Mouse (Mus musculus) kidney, embryonic 15.5 days (tissue): Measurements from ENCODE around the gene Gm49358. TPM values are rescaled to one million over a fixed set of nuclear protein-coding genes. Genes with fewer than 3 reads are reported as not detected.

Source experiments
- ATAC-seq: fragments of 200-750 bp; cut with Nextera tagmentation; replicated peaks from 2 replicates; pipeline ENCODE4 v1.8.0; 2017; ENCODE audit warnings: moderate TSS enrichment; ENCODE audit not compliant: low FRiP score
- H3K27ac ChIP-seq: fragments of 300-500 bp; sonication (generic); 2 replicates; pipeline ENCODE4 v1.5.1; 2015; ENCODE audit warnings: mild to moderate bottlenecking, inconsistent platforms
- H3K27me3 ChIP-seq: fragments of 300-500 bp; sonication (generic); 2 replicates; pipeline ENCODE4 v1.6.1; 2015; ENCODE audit warnings: inconsistent platforms
- H3K36me3 ChIP-seq: fragments of 300-500 bp; sonication (generic); 2 replicates; pipeline ENCODE4 v1.6.1; 2015; ENCODE audit warnings: inconsistent platforms
- H3K4me1 ChIP-seq: fragments of 300-500 bp; sonication (generic); 2 replicates; pipeline ENCODE4 v1.6.1; 2015; ENCODE audit warnings: inconsistent platforms
- H3K4me2 ChIP-seq: fragments of 300-500 bp; sonication (generic); 2 replicates; pipeline ENCODE4 v1.6.1; 2015; ENCODE audit warnings: moderate library complexity, mild to moderate bottlenecking, inconsistent platforms
- H3K4me3 ChIP-seq: fragments of 300-500 bp; sonication (generic); replicated peaks from 2 replicates; pipeline ENCODE4 v1.5.1; 2015; ENCODE audit warnings: mild to moderate bottlenecking, inconsistent platforms
- H3K9ac ChIP-seq: fragments of 300-500 bp; sonication (generic); 2 replicates; pipeline ENCODE4 v1.6.1; 2015; ENCODE audit warnings: mild to moderate bottlenecking, inconsistent platforms
- H3K9me3 ChIP-seq: fragments of 300-500 bp; sonication (generic); replicated peaks from 2 replicates; pipeline ENCODE4 v1.6.1; 2016; ENCODE audit warnings: inconsistent platforms
- WGBS: fragments of 180-500 bp; shearing (Covaris S2); methylation state at CpG from one replicate; pipeline ENCODE4 v1.1.7; 2015; ENCODE audit warnings: mixed read lengths; 5-methylcytosine and 5-hydroxymethylcytosine counted together
- polyA plus RNA-seq: library from polyadenylated mRNA; unstranded; fragments of >200 nt; fragmentation: Nextera tagmentation; extraction: Ambion mirVana; gene quantifications from 2 replicates; pipeline ENCODE4 v1.2.1, GENCODE M21; 2015

Gene Gm49358
- polyA plus RNA-seq, 1 experiment from 2014 or later = not detected

DNA sequence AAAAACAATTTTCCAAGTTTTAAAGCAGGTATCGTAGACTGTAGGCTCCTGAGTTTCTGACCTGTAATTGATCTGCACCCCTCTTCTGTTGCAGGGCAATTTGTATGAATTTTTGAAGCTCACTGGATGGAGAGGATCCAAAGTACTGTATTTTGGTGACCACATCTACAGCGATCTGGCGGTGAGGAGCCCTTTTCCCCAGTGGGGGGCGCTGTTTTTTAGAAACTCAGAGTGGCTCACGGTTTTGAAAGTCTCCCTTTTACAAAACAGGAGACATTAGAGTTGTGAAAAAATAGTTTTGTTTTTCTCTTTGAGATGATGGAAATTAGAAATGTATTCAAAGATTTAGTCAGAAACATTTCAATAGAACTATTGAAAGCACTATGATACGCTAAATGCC lies 60.3 kb downstream of the Gm49358 start:
- Histone ChIP-seq H3K9me3 (no peaks in the 10 kb centered on the region), H3K4me1 (peaks cover 27% of the 10 kb centered on the region)

DNA sequence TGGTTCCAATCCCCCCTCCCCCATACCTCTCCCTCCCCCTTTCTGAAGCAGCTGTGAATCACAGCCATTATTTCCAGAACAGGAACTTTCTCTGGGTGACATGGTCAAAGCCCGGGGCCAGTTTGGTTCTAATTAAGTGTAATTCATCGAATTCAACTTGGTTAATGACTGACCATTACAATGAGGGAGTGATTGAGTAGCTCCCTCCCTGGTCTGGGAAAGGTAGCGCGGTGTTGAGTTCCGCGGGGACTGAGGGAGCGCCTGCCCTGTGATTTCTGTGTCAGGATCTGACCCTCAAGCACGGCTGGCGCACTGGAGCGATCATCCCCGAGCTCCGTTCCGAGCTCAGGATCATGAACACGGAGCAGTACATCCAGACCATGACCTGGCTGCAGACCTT lies 61.1 kb downstream of the Gm49358 start:
- 34% methylated on average over 14 of the region's 14 CpGs for WGBS
- Histone ChIP-seq H3K9ac (no peak overlapping the region), H3K4me1 (peaks cover 22% of the 10 kb centered on the region)

More for the DNA sequence above, 60.3 kb downstream of the Gm49358 start:
- H3K27me3 ChIP-seq = no peaks in the 10 kb centered on the region
- WGBS = 88% methylated on average over 6 of the region's 6 CpGs
- peaks cover 7% of the 10 kb centered on the region; the same call in 1 of the 2 replicates for H3K36me3 ChIP-seq
- no peak overlapping the region for H3K9ac ChIP-seq
- no peak overlapping the region for H3K4me2 ChIP-seq
- ATAC-seq = no peak
- H3K4me3 ChIP-seq = no peak overlapping the region
- no peak overlapping the region for H3K27ac ChIP-seq

DNA sequence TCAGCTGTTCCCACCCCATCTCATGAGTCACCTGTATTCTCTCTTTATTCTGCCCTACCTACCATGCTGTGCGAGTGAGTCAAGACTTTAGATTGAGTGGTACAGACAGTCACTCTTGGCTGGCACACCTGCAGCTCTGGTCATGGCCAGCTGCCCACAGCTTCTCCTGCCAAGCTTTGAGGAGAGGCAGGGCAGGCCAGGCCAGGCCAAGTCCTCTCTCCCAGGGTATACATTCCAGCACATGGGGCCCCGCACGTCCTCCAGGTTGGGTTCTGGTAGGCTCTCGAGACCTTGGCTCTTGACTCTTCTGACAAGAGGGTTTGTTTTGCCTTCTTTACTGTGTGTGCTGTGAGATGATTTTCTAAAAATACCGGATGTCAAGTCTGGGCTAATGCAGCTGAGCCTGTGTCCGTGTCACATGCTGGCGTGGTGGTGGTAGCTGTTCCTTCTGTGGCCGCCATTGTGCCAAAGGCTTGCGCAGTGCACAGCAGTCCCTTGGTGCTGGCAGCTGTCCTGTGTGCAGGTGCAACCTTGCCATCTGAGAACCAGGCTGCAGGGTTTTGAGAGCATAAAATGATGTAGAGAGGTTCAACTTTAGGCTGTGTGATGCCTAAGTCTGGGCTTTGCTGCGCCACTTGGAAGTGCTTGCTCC lies 62.2 kb downstream of the Gm49358 start:
- peak; percentile 46 for ATAC-seq
- Histone ChIP-seq H3K27me3 (no peaks in the 10 kb centered on the region), H3K36me3 (peaks cover 12% of the 10 kb centered on the region; the same call in 1 of the 2 replicates), H3K9me3 (no peaks in the 10 kb centered on the region), H3K4me2 (no peak overlapping the region), H3K9ac (no peak overlapping the region), H3K27ac (peak overlapping the region; percentile 45; the same call in 1 of the 2 replicates), H3K4me3 (no peak overlapping the region), H3K4me1 (peaks cover 21% of the 10 kb centered on the region)
- 81% methylated on average over 10 of the region's 10 CpGs for WGBS

More for the DNA sequence above, 61.1 kb downstream of the Gm49358 start:
- H3K4me2 ChIP-seq = peak overlapping the region; percentile 23; the same call in 1 of the 2 replicates
- peak overlapping the region; percentile 45 for H3K27ac ChIP-seq
- ATAC-seq = peak; percentile 84
- H3K27me3 ChIP-seq = no peaks in the 10 kb centered on the region
- H3K9me3 ChIP-seq = no peaks in the 10 kb centered on the region
- no peak overlapping the region for H3K4me3 ChIP-seq
- peaks cover 12% of the 10 kb centered on the region; the same call in 1 of the 2 replicates for H3K36me3 ChIP-seq

DNA sequence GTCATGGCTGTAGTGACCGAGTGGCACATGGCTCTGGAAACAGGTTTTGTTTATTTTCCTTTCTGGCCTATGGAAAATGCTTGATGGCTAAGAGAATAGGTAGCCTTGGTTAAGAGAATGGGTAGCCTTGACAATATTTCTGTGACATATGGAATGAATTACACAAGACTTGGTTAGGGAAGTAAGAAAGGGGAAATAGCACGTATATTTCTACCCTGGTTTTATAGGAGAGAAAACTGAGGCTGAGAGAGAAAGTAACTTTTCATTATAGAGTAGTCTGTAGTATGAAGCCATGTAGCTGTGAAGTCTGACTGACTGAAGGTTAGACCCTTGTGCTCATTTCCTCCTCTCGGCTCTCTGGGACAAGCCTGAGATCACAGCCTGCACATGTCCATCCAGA lies 63.2 kb downstream of the Gm49358 start:
- Histone ChIP-seq H3K9ac (no peak overlapping the region), H3K27ac (no peak overlapping the region), H3K36me3 (peaks cover 14% of the 10 kb centered on the region; the same call in 1 of the 2 replicates), H3K4me3 (no peak overlapping the region), H3K4me1 (peaks cover 21% of the 10 kb centered on the region), H3K27me3 (no peaks in the 10 kb centered on the region), H3K9me3 (no peaks in the 10 kb centered on the region), H3K4me2 (no peak overlapping the region)
- no peak for ATAC-seq
- 78% methylated on average over 3 of the region's 3 CpGs for WGBS

DNA sequence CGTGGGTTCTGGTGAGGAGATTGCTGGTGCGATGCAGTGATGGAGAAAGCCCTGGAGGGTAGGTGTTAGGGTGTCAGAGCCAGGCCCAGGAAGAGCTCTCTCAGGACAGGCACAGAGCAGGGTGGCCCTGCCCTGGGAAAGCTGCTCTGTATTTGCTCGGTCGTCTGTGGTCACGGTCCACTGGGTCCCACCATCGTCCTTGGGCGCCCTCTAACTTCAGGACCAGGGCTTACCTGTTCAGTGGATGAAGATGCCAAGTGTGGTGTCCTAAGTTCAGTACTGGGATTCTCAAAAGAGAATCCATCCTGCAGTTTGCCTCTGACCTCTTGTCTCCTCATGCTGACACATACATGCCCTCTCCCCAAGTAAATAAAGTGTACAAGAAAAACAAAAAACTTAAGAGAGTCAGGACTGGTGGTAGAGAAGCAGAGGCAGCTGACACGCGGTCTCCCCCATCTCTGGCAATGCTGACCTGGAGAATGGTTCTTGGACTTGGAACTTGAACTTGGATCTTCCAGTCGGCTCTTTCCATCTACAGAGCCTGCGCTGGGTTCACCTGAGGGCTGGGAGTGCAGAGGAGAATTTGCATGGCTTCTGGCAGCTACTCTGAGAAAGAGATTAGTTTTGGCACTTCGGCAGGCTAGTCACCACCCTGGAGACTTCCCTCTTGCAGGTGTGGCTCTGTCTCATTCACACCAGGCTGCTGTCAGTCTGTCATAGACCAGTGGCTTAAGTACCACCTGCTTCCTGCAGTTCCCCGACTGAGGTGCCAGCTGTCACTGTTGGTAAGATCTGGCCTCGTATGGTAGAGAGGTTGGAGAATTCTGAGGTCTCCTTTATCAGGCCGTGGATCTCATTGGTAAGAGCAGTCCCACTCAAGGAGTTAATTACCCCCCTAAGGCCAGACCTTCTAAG lies 64.7 kb downstream of the Gm49358 start:
- H3K4me1 ChIP-seq = peaks cover 21% of the 10 kb centered on the region
- no peak for ATAC-seq
- peaks cover 12% of the 10 kb centered on the region; the same call in 1 of the 2 replicates for H3K36me3 ChIP-seq
- H3K9ac ChIP-seq = no peak overlapping the region
- no peak overlapping the region for H3K27ac ChIP-seq
- H3K4me3 ChIP-seq = no peak overlapping the region
- H3K9me3 ChIP-seq = no peaks in the 10 kb centered on the region
- H3K27me3 ChIP-seq = no peaks in the 10 kb centered on the region
- 81% methylated on average over 15 of the region's 15 CpGs for WGBS
- no peak overlapping the region for H3K4me2 ChIP-seq

DNA sequence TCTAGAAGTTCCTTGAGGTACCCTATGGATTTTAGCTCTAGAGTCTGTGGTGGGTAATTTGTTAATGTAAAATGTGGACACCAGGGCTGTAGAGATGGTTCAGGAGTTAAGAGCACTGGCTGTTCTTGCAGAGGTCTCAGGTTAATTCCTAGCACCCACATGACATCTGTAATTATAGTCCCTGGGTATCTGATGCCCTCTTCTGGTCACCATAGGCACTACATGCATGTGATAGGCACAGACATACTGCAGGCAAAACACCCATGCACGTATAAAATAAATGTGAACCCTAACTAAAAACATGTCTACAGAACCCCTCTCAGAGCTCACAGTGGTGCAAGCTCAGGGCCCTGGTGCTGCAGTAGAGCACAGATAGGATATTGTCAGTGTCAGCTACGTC lies 65.7 kb downstream of the Gm49358 start:
- WGBS = 88% methylated on average over 2 of the region's 2 CpGs
- no peak for ATAC-seq

DNA sequence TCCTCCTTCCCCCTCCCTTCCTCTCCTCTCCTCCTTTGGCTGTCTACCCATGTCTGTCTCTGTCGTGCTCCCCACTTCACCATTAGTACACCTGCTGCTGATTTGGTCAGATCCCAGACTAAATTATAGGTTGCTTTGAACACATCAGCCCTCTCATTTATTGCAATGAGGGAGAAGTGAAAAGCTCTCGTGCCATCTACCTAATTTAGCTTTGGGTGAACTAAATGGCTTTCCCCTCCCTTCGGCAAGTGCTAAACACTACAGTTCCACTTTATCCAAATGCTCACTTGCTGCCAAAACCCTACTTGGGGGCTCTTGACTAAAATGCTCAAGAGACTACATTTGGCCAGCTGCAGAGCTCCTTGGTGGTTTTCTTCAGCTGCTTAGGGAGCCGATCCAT lies 73.0 kb downstream of the Gm49358 start:
- Histone ChIP-seq H3K36me3 (peaks cover 15% of the 10 kb centered on the region), H3K4me2 (no peak overlapping the region), H3K9ac (no peak overlapping the region), H3K4me1 (no peaks in the 10 kb centered on the region), H3K27ac (no peak overlapping the region), H3K9me3 (no peaks in the 10 kb centered on the region), H3K27me3 (no peaks in the 10 kb centered on the region), H3K4me3 (no peak overlapping the region)
- ATAC-seq = no peak
- 81% methylated on average over 4 of the region's 4 CpGs for WGBS

More for the DNA sequence above, 65.7 kb downstream of the Gm49358 start:
- H3K4me1 ChIP-seq = peaks cover 19% of the 10 kb centered on the region
- no peak overlapping the region for H3K4me3 ChIP-seq
- H3K27ac ChIP-seq = no peak overlapping the region
- H3K4me2 ChIP-seq = no peak overlapping the region
- peaks cover 13% of the 10 kb centered on the region for H3K36me3 ChIP-seq
- H3K27me3 ChIP-seq = no peaks in the 10 kb centered on the region
- no peaks in the 10 kb centered on the region for H3K9me3 ChIP-seq
- no peak overlapping the region for H3K9ac ChIP-seq

DNA sequence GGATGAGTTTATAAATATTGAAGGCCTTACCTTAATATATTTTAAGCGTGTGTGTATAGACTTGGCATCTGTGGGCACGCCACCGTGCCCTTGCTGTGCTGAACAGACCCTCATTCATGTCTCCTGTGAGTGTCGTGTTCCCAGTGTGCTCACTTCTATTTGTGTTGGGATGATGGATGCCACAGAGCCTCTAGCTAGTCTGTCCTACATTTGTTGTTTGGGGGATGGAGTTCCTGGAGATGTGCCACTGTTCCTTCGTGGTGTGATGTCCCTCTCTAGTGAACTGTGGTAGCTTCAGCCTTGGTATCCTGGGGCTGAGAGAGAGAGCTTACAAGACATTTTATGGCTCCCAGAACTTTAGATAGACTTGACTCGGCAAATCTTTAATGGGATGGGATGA lies 75.1 kb downstream of the Gm49358 start:
- no peak overlapping the region for H3K4me3 ChIP-seq
- no peak overlapping the region for H3K27ac ChIP-seq
- H3K36me3 ChIP-seq = peaks cover 12% of the 10 kb centered on the region; the same call in 1 of the 2 replicates
- H3K27me3 ChIP-seq = no peaks in the 10 kb centered on the region
- no peaks in the 10 kb centered on the region for H3K9me3 ChIP-seq
- no peak for ATAC-seq
- 90% methylated on average over 6 of the region's 6 CpGs for WGBS
- no peak overlapping the region for H3K9ac ChIP-seq
- H3K4me1 ChIP-seq = no peaks in the 10 kb centered on the region
- no peak overlapping the region for H3K4me2 ChIP-seq

DNA sequence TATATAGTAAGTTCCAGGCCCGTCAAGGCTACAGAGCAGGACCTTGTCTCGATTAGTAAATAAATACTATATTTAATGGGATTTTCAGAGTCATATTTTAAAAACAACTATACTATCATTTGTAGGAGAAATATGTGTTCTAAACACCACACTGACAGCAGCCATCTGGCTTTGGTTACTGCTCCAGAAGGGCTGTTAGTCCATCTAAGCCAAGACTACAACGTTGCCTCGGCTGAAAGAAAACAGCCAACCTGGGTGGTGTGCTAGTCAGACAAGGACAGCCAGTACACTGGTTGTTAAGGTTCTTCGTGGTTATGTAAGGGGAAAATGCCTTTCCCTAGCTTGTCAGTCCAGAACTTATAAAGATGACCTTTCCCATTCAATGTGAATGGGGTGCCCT lies 78.9 kb downstream of the Gm49358 start:
- Histone ChIP-seq H3K9me3 (no peaks in the 10 kb centered on the region), H3K27me3 (no peaks in the 10 kb centered on the region), H3K4me3 (no peak overlapping the region), H3K4me1 (no peaks in the 10 kb centered on the region), H3K9ac (no peak overlapping the region), H3K36me3 (no peaks in the 10 kb centered on the region), H3K4me2 (no peak overlapping the region), H3K27ac (no peak overlapping the region)
- ATAC-seq = no peak
- 82% methylated on average over 5 of the region's 5 CpGs for WGBS

DNA sequence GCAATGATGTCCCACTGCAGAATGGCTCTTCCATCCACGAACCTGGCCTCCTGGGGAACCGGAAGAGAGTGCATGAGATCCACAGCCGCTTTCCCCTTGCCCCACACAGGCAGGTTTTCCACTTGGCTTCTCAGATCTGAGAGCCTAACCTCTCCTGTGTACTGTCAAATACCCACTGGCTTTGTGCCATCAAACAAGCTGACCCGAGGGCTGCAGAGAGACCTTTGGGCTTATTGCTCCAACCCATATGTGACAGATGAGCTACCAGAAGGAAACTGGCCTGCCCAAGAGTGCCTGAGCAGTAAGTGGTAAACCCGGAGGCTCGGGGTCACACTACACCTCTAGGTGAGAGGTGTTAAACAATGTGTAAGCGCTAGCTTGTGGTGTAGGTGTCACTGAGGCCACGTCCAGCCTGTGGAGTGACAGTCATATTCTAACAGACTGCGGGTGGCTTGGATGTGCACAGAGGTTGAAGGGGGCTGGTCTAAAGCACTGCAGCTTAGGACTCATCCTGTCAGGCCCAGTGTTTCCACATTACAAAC lies 83.2 kb downstream of the Gm49358 start:
- Histone ChIP-seq H3K4me3 (no peak overlapping the region), H3K27me3 (peaks cover 8% of the 10 kb centered on the region; the same call in 1 of the 2 replicates), H3K4me2 (no peak overlapping the region), H3K4me1 (no peaks in the 10 kb centered on the region), H3K9ac (no peak overlapping the region), H3K9me3 (no peaks in the 10 kb centered on the region), H3K27ac (no peak overlapping the region), H3K36me3 (no peaks in the 10 kb centered on the region)
- WGBS = 60% methylated on average over 9 of the region's 9 CpGs
- ATAC-seq = no peak

DNA sequence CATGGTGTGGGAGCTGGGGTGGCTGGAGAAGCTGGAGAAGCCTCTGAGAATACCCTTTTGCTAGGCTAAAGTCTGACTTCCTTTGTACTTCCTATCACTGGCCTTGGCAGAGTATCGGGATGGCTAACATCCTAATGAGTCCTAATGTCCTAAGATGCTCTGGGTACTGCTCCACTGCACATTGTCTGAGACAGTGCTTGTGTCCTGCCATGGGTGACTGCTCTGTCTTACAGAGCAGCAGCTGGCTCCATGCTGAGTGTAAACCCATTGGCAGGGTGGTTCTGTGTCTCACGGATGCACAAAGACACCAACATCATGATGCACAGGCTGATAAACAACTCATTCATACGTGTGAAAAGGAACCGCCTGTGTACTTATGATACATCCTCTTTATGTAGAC lies 85.3 kb downstream of the Gm49358 start:
- H3K36me3 ChIP-seq = no peaks in the 10 kb centered on the region
- H3K9ac ChIP-seq = no peak overlapping the region
- no peak overlapping the region for H3K27ac ChIP-seq
- H3K9me3 ChIP-seq = no peaks in the 10 kb centered on the region
- H3K27me3 ChIP-seq = peaks cover 8% of the 10 kb centered on the region; the same call in 1 of the 2 replicates
- ATAC-seq = peak; percentile 60
- H3K4me1 ChIP-seq = no peaks in the 10 kb centered on the region
- H3K4me3 ChIP-seq = no peak overlapping the region
- WGBS = 78% methylated on average over 4 of the region's 4 CpGs
- H3K4me2 ChIP-seq = no peak overlapping the region

DNA sequence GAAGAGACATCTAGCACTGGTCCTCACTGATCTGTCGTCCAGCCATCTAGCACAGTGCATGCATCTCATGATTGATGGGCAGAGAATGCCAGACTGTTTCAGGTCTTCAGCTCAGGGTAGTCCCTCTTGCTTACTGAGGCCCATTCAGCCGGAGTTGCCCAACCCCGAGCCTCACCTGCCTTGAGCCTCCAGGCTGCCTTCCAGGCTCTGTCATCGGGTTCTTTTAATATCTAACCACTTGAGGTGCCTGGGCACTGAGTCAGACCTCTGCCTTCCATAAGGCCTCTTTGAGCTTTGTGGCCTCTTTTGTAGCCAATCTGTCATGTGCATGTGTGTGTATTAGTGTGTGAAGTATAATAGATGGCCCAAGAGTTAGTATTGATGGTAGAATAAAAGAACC lies 85.7 kb downstream of the Gm49358 start:
- H3K9me3 ChIP-seq = no peaks in the 10 kb centered on the region
- H3K4me2 ChIP-seq = no peak overlapping the region
- H3K27me3 ChIP-seq = peaks cover 8% of the 10 kb centered on the region; the same call in 1 of the 2 replicates
- WGBS = 81% methylated on average over 4 of the region's 4 CpGs
- H3K9ac ChIP-seq = no peak overlapping the region
- no peak overlapping the region for H3K27ac ChIP-seq
- H3K4me1 ChIP-seq = no peaks in the 10 kb centered on the region
- ATAC-seq = no peak
- no peaks in the 10 kb centered on the region for H3K36me3 ChIP-seq
- H3K4me3 ChIP-seq = no peak overlapping the region
